Mouse (Mus musculus) E14TG2a.4 (cell line): Measurements from ENCODE around the gene Dctn1.

ENCODE experiments used
- CTCF ChIP-seq: conservative IDR thresholded peaks from 2 replicates; pipeline ENCODE4 v1.5.1; 2014; ENCODE audit warnings: low read length
- NANOG ChIP-seq: IDR thresholded peaks from 2 replicates; pipeline ENCODE4 v1.6.1; 2014; ENCODE audit warnings: borderline replicate concordance, low read length, mixed read lengths
- POU5F1 ChIP-seq: IDR thresholded peaks from 2 replicates; pipeline ENCODE4 v1.6.1; 2014; ENCODE audit warnings: low read length, borderline replicate concordance

GRCm38 (mm10) chr6:83125331-83125730, 40.4 kb upstream of the Dctn1 start, which contains the start of gene Ino80b:
- TF ChIP-seq CTCF (no peak), POU5F1 (no peak), NANOG (no peak)
